Mouse (Mus musculus) heart, postnatal 0 days (tissue): ENCODE measurements around the gene Lrrc42.

Experiments used
- CTCF ChIP-seq: IDR thresholded peaks from 2 replicates; pipeline ENCODE4 v1.5.1; 2016; ENCODE audit warnings: antibody characterized with exemption, control low read depth, low read depth
- EP300 ChIP-seq: IDR thresholded peaks from 2 replicates; pipeline ENCODE4 v1.6.1; 2016; ENCODE audit warnings: antibody characterized with exemption, low read depth

GRCm38 (mm10) chr4:107260001-107260400, 6.7 kb upstream of the Lrrc42 start:
- TF ChIP-seq CTCF (no peak), EP300 (no peak)
